Mouse (Mus musculus) thymus, adult 2 months (tissue): ENCODE results near the gene H2afb3.

ENCODE experiments used
- CTCF ChIP-seq: fragments of 200-500 bp; IDR thresholded peaks from 2 replicates; pipeline ENCODE4 v1.5.1; 2012; ENCODE audit warnings: mild to moderate bottlenecking, control low read depth, low read length, moderate library complexity, borderline replicate concordance; ENCODE audit not compliant: control insufficient read depth, poor library complexity, insufficient read depth; ENCODE audit errors: extremely low read depth
- POLR2A ChIP-seq: fragments of 200-500 bp; IDR thresholded peaks from 2 replicates; pipeline ENCODE4 v1.6.1; 2012; ENCODE audit warnings: mild to moderate bottlenecking, low read length, control low read depth, moderate library complexity; ENCODE audit not compliant: control insufficient read depth, poor library complexity, insufficient read depth; ENCODE audit errors: extremely low read depth

DNA sequence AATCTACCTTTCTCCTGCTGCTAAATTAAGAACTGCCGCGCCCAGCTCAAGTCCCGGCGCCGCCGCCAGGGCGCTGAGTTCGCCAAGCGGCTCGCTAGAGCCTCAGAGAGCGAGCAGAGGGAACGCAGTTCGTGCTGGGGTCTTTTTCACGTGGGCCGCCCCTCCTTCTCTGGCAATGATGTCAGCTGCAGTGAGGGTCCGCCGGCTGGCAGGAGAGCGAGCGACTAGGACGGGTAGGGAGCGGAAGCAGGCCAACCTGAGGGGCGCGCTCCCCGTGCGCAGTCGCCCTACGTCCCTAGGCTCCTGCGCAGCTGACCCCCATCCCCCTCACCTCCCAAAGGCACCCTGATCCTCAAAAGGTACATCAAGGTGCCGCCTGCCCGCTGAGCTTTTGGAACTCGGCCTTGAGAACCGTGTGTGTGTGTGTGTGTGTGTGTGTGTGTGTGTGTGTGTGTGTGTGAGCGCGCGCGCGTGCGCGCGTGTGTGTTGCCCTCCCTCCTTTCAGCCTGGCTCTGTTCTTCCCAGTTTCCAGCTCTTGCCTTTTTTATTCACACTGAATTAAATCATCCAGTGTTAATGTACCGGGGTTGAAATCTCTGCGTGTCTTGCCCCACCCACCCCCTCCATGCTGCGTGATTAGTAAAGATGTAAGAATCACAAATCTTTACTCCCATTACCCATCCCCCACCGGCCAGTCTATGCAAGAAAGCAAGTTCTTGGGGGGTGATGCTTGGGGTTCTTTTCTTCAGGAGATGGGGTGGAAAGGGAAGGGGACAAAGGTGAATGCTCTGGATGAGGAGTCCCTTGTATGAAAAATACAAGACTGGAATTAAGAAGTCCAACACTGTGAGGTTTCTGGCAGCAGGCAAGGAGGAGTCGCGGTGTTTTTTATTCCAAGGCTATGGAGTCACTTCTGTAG lies 19.8 kb downstream of the H2afb3 start:
- TF ChIP-seq CTCF (no peak), POLR2A (no peak)
